Mouse (Mus musculus): Measurements from ENCODE around the gene Gm35549. TPM values are rescaled to one million over a fixed set of nuclear protein-coding genes. Genes with fewer than 3 reads are reported as not detected.

The Gm35549 gene
- polyA plus RNA-seq, 1 experiment: not detected

DNA sequence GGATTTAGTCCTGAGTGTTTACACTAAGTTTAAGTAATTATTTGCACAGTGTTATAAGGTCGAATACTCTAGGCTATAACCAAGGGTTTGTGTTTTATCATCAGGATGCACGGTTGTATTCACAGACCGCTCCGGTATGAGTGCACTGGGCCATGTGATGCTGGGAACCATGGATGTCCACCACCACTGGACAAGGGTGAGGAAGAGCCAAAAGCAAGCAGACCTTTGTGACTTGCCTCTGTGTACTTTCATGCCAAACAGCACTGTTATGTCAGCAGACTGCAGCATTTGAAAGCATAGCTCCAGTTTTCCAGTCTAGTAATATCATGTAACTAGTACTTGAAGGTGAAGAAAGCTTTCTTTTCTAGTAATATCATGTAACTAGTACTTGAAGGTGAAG, 17.1 kb downstream of the Gm35549 start:
- no peak for DNase-seq (ENCODE audit: low read depth)

DNA sequence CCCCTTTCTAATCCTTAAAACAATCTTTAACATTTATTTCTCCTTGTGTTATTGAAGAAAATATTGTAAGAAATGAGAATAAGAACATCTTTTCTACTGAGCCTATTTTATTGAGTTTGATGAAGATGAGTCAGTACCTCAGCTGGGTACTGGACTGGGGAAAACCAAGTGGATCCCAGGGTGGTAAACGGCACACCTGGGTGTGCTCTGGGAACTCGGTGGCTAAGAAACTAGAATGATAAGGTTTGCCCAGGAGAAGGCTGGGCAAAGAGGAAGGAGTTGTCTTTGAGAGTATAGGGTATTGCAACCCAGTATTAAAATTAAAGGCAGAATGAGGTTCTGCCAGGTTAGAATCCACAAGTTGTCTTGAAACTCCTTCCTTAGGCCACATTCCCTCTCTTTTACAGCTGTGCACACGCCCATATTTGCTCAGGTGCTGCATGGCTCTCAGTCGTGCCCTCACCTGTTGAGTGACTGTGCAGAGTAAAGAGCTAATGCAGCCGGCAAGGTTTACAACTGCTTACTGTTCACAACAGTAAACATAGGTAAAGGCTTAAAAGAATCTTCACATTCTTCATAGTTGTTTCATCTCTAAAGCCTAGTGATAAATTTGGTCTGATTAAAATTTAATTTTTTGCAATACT, 20.3 kb downstream of the Gm35549 start:
- DNase-seq (ENCODE audit: low read depth): no peak

DNA sequence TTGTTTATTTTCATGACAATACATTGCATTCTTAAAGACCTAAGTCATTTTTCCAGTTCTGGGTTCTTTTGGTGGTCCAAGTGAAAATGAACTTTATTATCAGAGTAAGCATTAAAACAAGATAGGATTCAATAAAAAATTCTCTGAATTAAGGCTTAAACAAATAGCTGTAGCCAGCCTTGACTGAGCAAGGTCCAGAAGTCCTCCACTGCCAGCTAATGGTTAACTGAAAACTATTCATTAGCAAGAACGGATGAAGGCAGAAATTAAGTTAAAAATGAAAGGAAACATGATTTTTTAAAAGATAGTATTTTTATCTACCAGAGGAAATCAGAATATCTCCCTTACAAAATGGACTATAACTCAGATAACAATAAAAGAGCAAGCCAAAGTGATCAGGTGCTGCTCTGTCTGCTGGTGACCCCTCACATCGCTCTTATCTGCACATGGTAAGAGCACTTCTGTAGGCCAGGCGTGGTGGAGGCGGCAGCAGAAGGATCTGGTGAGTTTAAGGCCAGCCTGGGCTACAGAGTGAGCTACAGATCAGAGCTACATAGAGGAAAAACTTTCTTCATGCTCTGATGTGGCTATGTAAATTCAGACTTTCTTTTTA, 28.5 kb downstream of the Gm35549 start:
- DNase-seq (ENCODE audit: low read depth): no peak

DNA sequence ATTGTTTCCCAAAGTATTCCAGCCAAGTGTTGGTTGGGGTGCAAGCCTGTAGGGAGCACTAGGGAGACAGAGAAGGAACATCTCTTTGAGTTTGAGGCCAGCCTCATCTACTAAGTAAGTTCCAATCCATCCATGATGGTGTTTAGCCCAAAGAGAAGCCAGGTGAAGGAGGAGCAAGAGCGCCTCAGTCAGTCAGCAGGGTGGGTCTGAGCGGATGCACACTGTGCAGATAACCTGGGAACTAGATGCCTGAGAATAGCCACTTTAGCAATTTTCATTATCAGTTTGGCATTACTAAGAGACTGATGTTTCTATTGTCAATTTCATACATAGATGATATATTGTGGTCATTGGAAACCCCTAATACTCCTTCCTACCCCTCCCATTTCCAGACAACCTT, 29.1 kb downstream of the Gm35549 start:
- no peak for DNase-seq (ENCODE audit: low read depth)

DNA sequence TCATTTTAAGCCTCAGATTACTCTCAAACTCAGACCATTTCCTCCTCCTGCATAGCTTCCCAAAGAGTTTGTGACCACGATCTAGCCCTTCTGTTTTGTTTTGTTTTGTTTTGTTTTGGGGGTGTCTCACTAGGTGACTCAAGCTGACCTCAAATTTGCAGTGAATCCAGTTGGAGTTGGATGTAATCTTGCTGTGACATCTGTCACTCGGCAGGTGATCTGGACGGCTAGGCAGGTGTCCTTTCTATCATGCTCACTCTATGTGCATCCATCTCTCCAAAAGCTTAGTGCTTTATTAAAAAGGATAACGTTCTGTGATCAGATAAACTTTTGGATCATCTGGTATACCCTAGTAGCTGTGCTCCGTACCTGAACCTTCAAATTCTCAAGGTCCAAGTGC, 31.4 kb downstream of the Gm35549 start:
- no peak for DNase-seq (ENCODE audit: low read depth)

DNA sequence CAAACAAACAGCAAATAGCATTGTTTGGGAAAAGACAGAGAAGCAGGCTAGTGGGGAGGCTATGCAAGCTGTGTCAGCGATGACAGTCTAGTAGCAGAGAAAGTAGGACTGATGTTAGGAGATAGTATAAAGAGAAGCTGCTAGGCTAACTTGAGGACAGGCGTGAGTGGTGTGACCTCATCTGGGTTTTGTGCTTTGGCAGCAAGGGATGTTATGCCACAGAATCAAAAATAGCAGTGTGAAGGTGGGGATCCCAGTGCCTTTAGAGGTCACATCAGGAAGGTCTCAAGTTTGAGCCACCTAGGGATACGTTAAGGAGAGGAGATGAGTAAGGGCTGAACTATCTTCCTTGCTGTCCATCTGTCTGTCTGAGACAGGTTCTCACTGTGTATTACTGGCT, 33.6 kb downstream of the Gm35549 start:
- DNase-seq (ENCODE audit: low read depth): no peak

DNA sequence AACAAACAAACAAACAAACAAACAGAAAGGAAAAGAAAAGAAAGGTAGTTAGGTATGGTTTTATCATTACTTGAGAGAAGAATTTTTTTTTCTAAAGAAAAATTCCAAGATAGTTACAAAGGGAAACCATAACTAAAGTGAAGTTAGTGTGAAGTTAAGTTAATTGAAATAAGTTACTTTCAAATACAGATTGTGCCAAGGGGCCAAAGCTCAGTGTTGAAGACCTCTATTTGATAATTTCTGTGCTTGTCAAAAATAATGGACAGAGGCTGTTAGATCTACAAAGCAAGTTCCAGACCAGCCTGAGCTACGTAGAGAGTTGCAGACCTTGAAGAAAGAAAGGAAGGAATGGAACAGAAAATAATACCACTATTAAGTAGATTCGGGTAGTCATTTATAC, 36.6 kb downstream of the Gm35549 start:
- no peak for DNase-seq (ENCODE audit: low read depth)

DNA sequence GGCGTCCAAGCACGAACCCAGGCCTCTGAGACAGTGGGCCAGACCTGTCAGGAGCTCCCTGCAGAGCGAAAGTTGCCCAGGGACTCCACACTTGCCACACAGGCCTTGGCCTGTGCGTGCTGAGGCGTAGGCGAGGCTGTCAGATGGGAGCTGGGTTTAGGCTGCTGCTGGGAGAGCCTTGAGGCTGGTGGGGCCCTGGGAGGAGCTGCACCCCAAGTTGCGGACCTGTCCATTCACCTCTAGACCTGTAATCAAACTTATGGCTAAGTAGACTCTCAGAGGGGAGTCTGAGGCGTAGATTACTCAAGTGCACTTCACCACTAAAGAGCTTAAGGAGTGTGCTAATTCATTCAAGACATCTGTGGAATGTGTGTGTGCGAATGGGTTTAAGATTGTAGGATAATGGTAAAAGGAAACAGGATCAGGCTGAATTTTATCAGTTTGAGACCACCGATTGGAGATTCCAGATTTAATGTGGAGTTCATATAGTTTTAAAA, 37.9 kb downstream of the Gm35549 start:
- no peak for DNase-seq (ENCODE audit: low read depth)

DNA sequence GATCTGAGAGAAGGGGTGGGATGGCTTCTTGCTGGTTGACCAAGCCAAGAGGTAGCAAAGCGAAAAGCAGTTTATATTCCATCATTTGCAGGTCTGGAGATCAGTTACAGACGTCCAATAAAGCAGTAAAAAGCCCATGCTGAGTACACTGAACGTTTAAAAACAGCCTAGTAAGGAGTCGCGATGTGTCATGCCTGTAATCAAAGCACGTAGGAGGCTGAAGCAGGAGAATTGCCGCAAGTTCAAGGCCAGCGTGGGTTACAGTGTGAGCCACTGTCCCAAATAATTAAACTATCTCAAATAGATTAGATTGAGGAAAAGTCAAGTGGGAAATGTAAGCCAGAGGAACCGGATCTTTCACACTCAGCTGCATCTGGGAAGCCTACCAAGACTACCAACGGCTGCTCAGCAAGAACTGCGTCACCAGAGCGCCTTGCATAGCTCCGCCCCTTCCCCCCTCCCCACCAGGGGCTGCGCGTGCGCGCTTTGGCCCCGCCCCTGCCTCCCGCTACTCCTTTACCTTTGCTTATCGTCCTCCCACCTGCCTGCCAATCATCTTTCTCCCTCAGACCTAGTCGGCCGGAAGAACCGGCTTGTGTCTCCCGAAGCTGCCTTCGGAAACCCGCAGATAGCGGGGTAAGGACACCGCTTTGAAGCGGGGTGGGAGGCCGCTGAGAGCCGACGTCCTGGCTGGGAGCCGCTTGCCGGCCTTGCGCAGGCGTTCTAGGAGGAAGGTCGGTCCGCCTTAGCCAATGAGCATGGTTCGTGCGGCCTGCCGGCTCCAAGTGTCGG, 38.6 kb downstream of the Gm35549 start, which contains the start of gene Tcaim:
TSS of gene Tcaim (plus strand) at position 487 of the 792 bp plus-strand sequence.
- peak; percentile 70 for DNase-seq (ENCODE audit: low read depth)

DNA sequence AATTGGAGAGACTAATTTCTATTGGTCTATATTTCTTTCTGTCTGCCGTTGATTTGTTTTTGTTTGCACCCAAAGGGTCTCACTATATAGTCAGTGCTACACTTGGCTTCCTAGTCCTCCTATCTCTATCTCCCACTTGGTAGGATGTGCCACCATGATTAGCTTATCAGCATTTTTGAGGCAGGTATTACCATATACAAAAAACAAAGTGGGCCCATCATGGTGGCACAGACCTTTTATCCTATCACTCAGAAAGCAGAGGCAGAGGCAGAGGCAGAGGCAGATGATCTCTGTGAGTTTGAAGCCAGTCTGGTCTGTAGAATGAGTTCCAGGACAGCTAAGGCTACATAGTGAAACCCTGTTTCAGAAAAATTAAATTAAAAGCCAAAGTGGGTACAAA, 57.3 kb downstream of the Gm35549 start:
- DNase-seq (ENCODE audit: low read depth): no peak

DNA sequence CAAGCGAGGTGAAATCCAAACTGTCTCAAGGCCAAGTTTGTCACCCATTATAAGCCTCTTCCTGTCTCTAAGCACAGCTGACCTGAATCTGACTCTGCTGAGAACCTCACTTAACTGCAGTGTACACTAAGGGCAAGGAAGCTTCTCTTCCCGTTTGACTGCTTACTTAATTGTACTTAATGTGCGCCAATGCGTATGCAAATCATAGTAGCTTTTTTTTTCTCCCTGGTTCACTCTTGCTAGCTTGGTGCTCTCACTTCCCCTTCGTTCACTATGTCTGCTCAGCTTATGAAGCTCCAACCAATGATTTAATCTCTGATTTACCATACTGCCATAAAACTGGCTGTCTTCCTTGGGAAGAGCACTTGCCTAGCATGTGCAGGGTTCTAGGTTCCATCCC, 58.6 kb downstream of the Gm35549 start:
- DNase-seq (ENCODE audit: low read depth): no peak

Other genes with a start within 250 kb of the Gm35549 start
- gene Topaz1, start 96.7 kb downstream of the Gm35549 start, polyA plus RNA-seq (2012; rRNA removed): 0.09 TPM in 2 replicates
- gene Tcaim, start 38.5 kb downstream of the Gm35549 start, polyA plus RNA-seq (2012; rRNA removed): 4.6 and 4.8 TPM in 2 replicates
- gene Zfp445, start 22.0 kb upstream of the Gm35549 start, polyA plus RNA-seq (2012; rRNA removed): 43.2 and 47.8 TPM in 2 replicates
- 5.2 and 11.4 TPM in 2 replicates for gene Zkscan7, start 41.6 kb upstream of the Gm35549 start, polyA plus RNA-seq (2012; rRNA removed)
- 1.2 and 1.7 TPM in 2 replicates for gene Zfp105, start 79.0 kb upstream of the Gm35549 start, polyA plus RNA-seq (2012; rRNA removed)
- 2.1 and 3.4 TPM in 2 replicates for gene 1110059G10Rik, start 107.0 kb upstream of the Gm35549 start, polyA plus RNA-seq (2012; rRNA removed)
- 0.42 and 1.3 TPM in 2 replicates for gene Kif15, start 107.0 kb upstream of the Gm35549 start, polyA plus RNA-seq (2012; rRNA removed)
- gene Tmem42, start 177.3 kb upstream of the Gm35549 start, polyA plus RNA-seq (2012; rRNA removed): 20.8 and 23.1 TPM in 2 replicates
- gene Tgm4, start 190.7 kb upstream of the Gm35549 start, polyA plus RNA-seq (2012; rRNA removed): 0.42 and 0.48 TPM in 2 replicates